Mouse (Mus musculus) midbrain, postnatal 0 days (tissue): Measurements from ENCODE around the gene Spsb4. TPM values are rescaled to one million over a fixed set of nuclear protein-coding genes. Genes with fewer than 3 reads are reported as not detected.

Source experiments
- ATAC-seq: fragments of 200-750 bp; cut with Nextera tagmentation; 2 replicates; pipeline ENCODE4 v1.8.0; 2017; ENCODE audit warnings: moderate number of reproducible peaks, mild to moderate bottlenecking, moderate TSS enrichment, moderate library complexity; ENCODE audit not compliant: low FRiP score
- DNase-seq: peaks from one replicate; pipeline ENCODE4 v3.0.0-alpha.2; 2015; ENCODE audit warnings: low spot score
- H3K27ac ChIP-seq: fragments of 300-500 bp; sonication (generic); 2 replicates; pipeline ENCODE4 v1.5.1; 2014; ENCODE audit warnings: low read depth, mild to moderate bottlenecking, low read length, mixed read lengths
- H3K27me3 ChIP-seq: fragments of 300-500 bp; sonication (generic); 2 replicates; pipeline ENCODE4 v1.6.1; 2014; ENCODE audit warnings: low read length, control low read depth, mixed read lengths; ENCODE audit not compliant: insufficient read depth
- H3K36me3 ChIP-seq: fragments of 300-500 bp; sonication (generic); 2 replicates; pipeline ENCODE4 v1.6.1; 2014; ENCODE audit warnings: low read length, control low read depth, mixed read lengths; ENCODE audit not compliant: insufficient read depth
- H3K4me1 ChIP-seq: fragments of 300-500 bp; sonication (generic); 2 replicates; pipeline ENCODE4 v1.6.1; 2014; ENCODE audit warnings: mild to moderate bottlenecking, control low read depth, antibody characterized with exemption, low read length, mixed read lengths; ENCODE audit not compliant: insufficient read depth
- H3K4me2 ChIP-seq: fragments of 300-500 bp; sonication (generic); 2 replicates; pipeline ENCODE4 v1.6.1; 2014; ENCODE audit warnings: low read depth, mild to moderate bottlenecking, low read length, mixed read lengths; ENCODE audit not compliant: poor library complexity, severe bottlenecking
- H3K4me3 ChIP-seq: fragments of 300-500 bp; sonication (generic); 2 replicates; pipeline ENCODE4 v1.5.1; 2014; ENCODE audit warnings: low read depth, mild to moderate bottlenecking, low read length, moderate library complexity
- H3K9ac ChIP-seq: fragments of 300-500 bp; sonication (generic); replicated peaks from 2 replicates; pipeline ENCODE4 v1.6.1; 2014; ENCODE audit warnings: mild to moderate bottlenecking, low read length, moderate library complexity, mixed read lengths; ENCODE audit not compliant: poor library complexity, severe bottlenecking
- H3K9me3 ChIP-seq: fragments of 300-500 bp; sonication (generic); 2 replicates; pipeline ENCODE4 v1.6.1; 2016; ENCODE audit warnings: low read length, control low read depth
- CTCF ChIP-seq: IDR thresholded peaks from 2 replicates; pipeline ENCODE4 v1.5.1; 2016; ENCODE audit warnings: antibody characterized with exemption, mild to moderate bottlenecking
- WGBS: fragments of 180-500 bp; shearing (Covaris S2); extraction: QIAGEN DNeasy Blood & Tissue Kit; methylation state at CpG from one replicate; pipeline ENCODE4 v1.1.7; 2014; 5-methylcytosine and 5-hydroxymethylcytosine counted together
- polyA plus RNA-seq: library from polyadenylated mRNA; unstranded; fragments of >200 nt; fragmentation: Nextera tagmentation; extraction: Ambion mirVana; gene quantifications from 2 replicates; pipeline ENCODE4 v1.2.1, GENCODE M21; 2015
- total RNA-seq: library from RNA; depleted of rRNA; stranded (reverse); fragments of >200 nt; gene quantifications from 2 replicates; pipeline ENCODE4 v1.2.3, GENCODE M21; 2014

Gene Spsb4
- total and polyA plus RNA-seq, 2 experiments from 2014 or later: 21.2 to 38.9 TPM

- Histone ChIP-seq H3K27me3 (no peaks in the 10 kb centered on the region), H3K36me3 (no peaks in the 10 kb centered on the region), H3K9me3 (no peaks in the 10 kb centered on the region), H3K27ac (no peak overlapping the region), H3K4me2 (no peak overlapping the region), H3K9ac (no peak overlapping the region), H3K4me1 (no peaks in the 10 kb centered on the region), H3K4me3 (no peak overlapping the region)
- TF ChIP-seq CTCF: no peak
- peak; percentile 40 for DNase-seq
- WGBS: 73% methylated on average over 7 of the region's 7 CpGs
- no peak for ATAC-seq
These were observed 18.0 kb upstream of the Spsb4 start for GRCm38 (mm10) chr9:97036656-97037055.

GRCm38 (mm10) chr9:97027361-97027760 lies 8.7 kb upstream of the Spsb4 start:
- 81% methylated on average over 12 of the region's 12 CpGs for WGBS
- no peak overlapping the region for H3K27ac ChIP-seq
- no peaks in the 10 kb centered on the region for H3K27me3 ChIP-seq
- no peak overlapping the region for H3K4me3 ChIP-seq
- H3K4me2 ChIP-seq: no peak overlapping the region
- H3K9me3 ChIP-seq: no peaks in the 10 kb centered on the region
- no peak for ATAC-seq
- H3K9ac ChIP-seq: no peak overlapping the region
- no peaks in the 10 kb centered on the region for H3K4me1 ChIP-seq
- H3K36me3 ChIP-seq: no peaks in the 10 kb centered on the region
- no peak for DNase-seq
- TF ChIP-seq CTCF: no peak

GRCm38 (mm10) chr9:97026006-97026405 lies 7.4 kb upstream of the Spsb4 start:
- Histone ChIP-seq H3K9me3 (no peaks in the 10 kb centered on the region), H3K4me1 (no peaks in the 10 kb centered on the region), H3K36me3 (no peaks in the 10 kb centered on the region), H3K27me3 (no peaks in the 10 kb centered on the region), H3K27ac (no peak overlapping the region), H3K9ac (no peak overlapping the region), H3K4me3 (no peak overlapping the region), H3K4me2 (no peak overlapping the region)
- ATAC-seq: no peak
- WGBS: 93% methylated on average over 4 of the region's 4 CpGs
- no peak for DNase-seq
- TF ChIP-seq CTCF: no peak

- DNase-seq: no peak
- ATAC-seq: no peak
These were observed 5.8 kb upstream of the Spsb4 start for GRCm38 (mm10) chr9:97024451-97024850.

GRCm38 (mm10) chr9:97022948-97023347 lies 4.3 kb upstream of the Spsb4 start:
- no peak for ATAC-seq
- no peak overlapping the region for H3K9ac ChIP-seq

More at GRCm38 (mm10) chr9:97024451-97024850, 5.8 kb upstream of the Spsb4 start:
- no peak overlapping the region for H3K27ac ChIP-seq
- no peaks in the 10 kb centered on the region for H3K9me3 ChIP-seq
- no peak overlapping the region for H3K4me2 ChIP-seq
- no peak overlapping the region for H3K4me3 ChIP-seq
- no peaks in the 10 kb centered on the region for H3K36me3 ChIP-seq
- H3K4me1 ChIP-seq: no peaks in the 10 kb centered on the region
- H3K27me3 ChIP-seq: no peaks in the 10 kb centered on the region
- TF ChIP-seq CTCF: no peak
- H3K9ac ChIP-seq: no peak overlapping the region
- WGBS: 74% methylated on average over 7 of the region's 7 CpGs

GRCm38 (mm10) chr9:97022371-97022770 lies 3.7 kb upstream of the Spsb4 start:
- ATAC-seq (no peak), DNase-seq (no peak)
- TF ChIP-seq CTCF: no peak
- H3K9me3 ChIP-seq: no peaks in the 10 kb centered on the region
- WGBS: 92% methylated on average over 5 of the region's 5 CpGs
- H3K4me1 ChIP-seq: no peaks in the 10 kb centered on the region
- no peaks in the 10 kb centered on the region for H3K27me3 ChIP-seq
- no peak overlapping the region for H3K4me3 ChIP-seq
- H3K4me2 ChIP-seq: no peak overlapping the region
- H3K27ac ChIP-seq: no peak overlapping the region
- H3K36me3 ChIP-seq: no peaks in the 10 kb centered on the region
- no peak overlapping the region for H3K9ac ChIP-seq

More at GRCm38 (mm10) chr9:97022948-97023347, 4.3 kb upstream of the Spsb4 start:
- no peak overlapping the region for H3K27ac ChIP-seq
- H3K4me3 ChIP-seq: no peak overlapping the region
- H3K4me2 ChIP-seq: no peak overlapping the region
- H3K27me3 ChIP-seq: no peaks in the 10 kb centered on the region
- TF ChIP-seq CTCF: no peak
- DNase-seq: no peak
- WGBS: 92% methylated on average over 4 of the region's 4 CpGs
- H3K9me3 ChIP-seq: no peaks in the 10 kb centered on the region
- no peaks in the 10 kb centered on the region for H3K36me3 ChIP-seq
- H3K4me1 ChIP-seq: no peaks in the 10 kb centered on the region
